Mouse (Mus musculus) brain, embryonic 14.5 days (tissue): Measurements from ENCODE around the gene Snx14.

Experiments used
- CTCF ChIP-seq: fragments of 200-500 bp; IDR thresholded peaks from 2 replicates; pipeline ENCODE4 v1.5.1; 2012; ENCODE audit warnings: inconsistent platforms, mild to moderate bottlenecking, moderate library complexity, borderline replicate concordance; ENCODE audit not compliant: insufficient read depth, insufficient read length; ENCODE audit errors: extremely low read depth
- POLR2A ChIP-seq: fragments of 200-500 bp; IDR thresholded peaks from 2 replicates; pipeline ENCODE4 v1.6.1; 2012; ENCODE audit warnings: mild to moderate bottlenecking, inconsistent platforms, borderline replicate concordance; ENCODE audit not compliant: poor library complexity, insufficient read depth, insufficient read length, severe bottlenecking; ENCODE audit errors: extremely low read depth

GRCm38 (mm10) chr9:88366308-88366707, 72.5 kb downstream of the Snx14 start:
- no peak for TF ChIP-seq POLR2A
- TF ChIP-seq CTCF = no peak
